ENCODE assay signal across 8 mouse cellular contexts in the genomic region with DNA sequence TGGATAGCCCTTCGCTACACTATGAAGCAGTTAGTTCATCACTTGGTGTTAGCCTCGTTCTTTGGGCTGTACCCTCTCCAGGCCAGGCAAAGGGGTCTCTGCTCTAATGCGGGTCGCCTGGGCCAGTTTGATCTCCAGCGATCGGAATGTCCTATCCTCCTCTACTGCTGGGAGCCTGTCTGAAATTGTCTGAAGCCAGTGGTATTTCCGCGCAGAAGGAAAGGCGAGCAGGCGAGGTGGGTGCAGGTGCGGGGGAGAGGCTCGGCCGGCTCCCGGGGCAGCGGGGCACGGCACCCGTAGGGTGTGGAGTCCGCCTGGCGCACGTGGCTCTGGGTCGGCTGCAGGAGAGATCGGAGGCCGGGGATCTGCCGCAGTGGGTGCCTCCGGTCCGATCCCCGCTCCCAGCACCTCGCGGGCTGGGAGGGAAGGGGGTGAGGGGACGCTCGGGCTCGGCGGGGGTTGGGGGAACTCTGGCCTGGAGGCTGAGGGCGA.
A peak's percentile ranks its signal among the peaks of the same experiment; 100 is the strongest.
DNase-seq lines count a peak whose midpoint lies in the region; ATAC-seq lines count a peak whose summit lies in the region.

No protein-coding gene starts in this region.

- H3K4me2 ChIP-seq in neural tube, embryonic 11.5 days (ENCODE audit: low read depth), result peak overlapping the region; percentile 99
- peak overlapping the region; percentile 94 for H3K4me2 ChIP-seq in embryonic facial prominence, embryonic 12.5 days (replicated peaks)
- H3K4me2 ChIP-seq in hindbrain, embryonic 14.5 days (replicated peaks), result peak overlapping the region; percentile 84

- no peaks in the 10 kb centered on the region for H3K9me3 ChIP-seq in neural tube, embryonic 11.5 days (ENCODE audit: control insufficient read depth, low read length)
- no peaks in the 10 kb centered on the region for H3K9me3 ChIP-seq in embryonic facial prominence, embryonic 12.5 days
- no peaks in the 10 kb centered on the region for H3K9me3 ChIP-seq in hindbrain, embryonic 14.5 days (ENCODE audit: control insufficient read depth, low read length)
- H3K9me3 ChIP-seq in megakaryocyte, embryonic 14.5 days, result no peaks in the 10 kb centered on the region

- DNase-seq in neural tube, embryonic 11.5 days (ENCODE audit: low spot score), result no peak
- DNase-seq in neural tube, embryonic 10.5 days (ENCODE audit: extremely low spot score, low spot score), result no peak
- DNase-seq in hindbrain, embryonic 14.5 days (ENCODE audit: low spot score), result no peak
- no peak for DNase-seq in layer of hippocampus, postnatal 25 days (ENCODE audit: extremely low spot score in 1 of 2, low spot score in 1 of 2)
- DNase-seq in right cerebral cortex, adult 2 months (ENCODE audit: low spot score in 2 of 2), result no peak
- no peak for DNase-seq in layer of hippocampus, postnatal 10 days (ENCODE audit: low spot score in 2 of 2)

- H3K4me3 ChIP-seq in neural tube, embryonic 11.5 days (ENCODE audit: low read depth, low read length), result peak overlapping the region; percentile 49
- peak overlapping the region; percentile 54 for H3K4me3 ChIP-seq in embryonic facial prominence, embryonic 12.5 days
- H3K4me3 ChIP-seq in hindbrain, embryonic 14.5 days (replicated peaks; ENCODE audit: low read length), result peak overlapping the region; percentile 36
- H3K4me3 ChIP-seq in megakaryocyte, embryonic 14.5 days (replicated peaks), result peak overlapping the region; percentile 87

- peaks cover 22% of the 10 kb centered on the region for H3K4me1 ChIP-seq in neural tube, embryonic 11.5 days (ENCODE audit: control insufficient read depth, insufficient read depth, low read length)
- peaks cover 38% of the 10 kb centered on the region for H3K4me1 ChIP-seq in embryonic facial prominence, embryonic 12.5 days
- H3K4me1 ChIP-seq in hindbrain, embryonic 14.5 days (replicated peaks; ENCODE audit: control insufficient read depth, insufficient read depth, low read length), result peaks cover 7% of the 10 kb centered on the region
- H3K4me1 ChIP-seq in megakaryocyte, embryonic 14.5 days, result peaks cover 18% of the 10 kb centered on the region

- peak; percentile 60; the same call in 1 of the 2 replicates for ATAC-seq in neural tube, embryonic 11.5 days (ENCODE audit: insufficient read depth, low FRiP score, low TSS enrichment)
- ATAC-seq in embryonic facial prominence, embryonic 12.5 days (ENCODE audit: insufficient number of reproducible peaks, insufficient read depth, low FRiP score, low TSS enrichment), result peak; percentile 37; the same call in 1 of the 2 replicates
- peak; percentile 34; the same call in 1 of the 2 replicates for ATAC-seq in hindbrain, embryonic 14.5 days (ENCODE audit: low FRiP score)

- no peak overlapping the region for H3K27ac ChIP-seq in neural tube, embryonic 11.5 days (ENCODE audit: low read depth, low read length)
- H3K27ac ChIP-seq in embryonic facial prominence, embryonic 12.5 days, result peak overlapping the region; percentile 92
- H3K27ac ChIP-seq in hindbrain, embryonic 14.5 days, result no peak overlapping the region

- WGBS in neural tube, embryonic 11.5 days, result under 1% methylated on average over 34 of the region's 34 CpGs
- WGBS in embryonic facial prominence, embryonic 12.5 days, result 0% methylated on average over 34 of the region's 34 CpGs
- WGBS in hindbrain, embryonic 14.5 days, result under 1% methylated on average over 34 of the region's 34 CpGs

- H3K27me3 ChIP-seq in neural tube, embryonic 11.5 days (ENCODE audit: control insufficient read depth, insufficient read depth, low read length), result peaks cover 36% of the 10 kb centered on the region
- H3K27me3 ChIP-seq in embryonic facial prominence, embryonic 12.5 days, result peaks cover 18% of the 10 kb centered on the region; the same call in 1 of the 2 replicates
- peaks cover 91% of the 10 kb centered on the region for H3K27me3 ChIP-seq in hindbrain, embryonic 14.5 days (ENCODE audit: control insufficient read depth, insufficient read depth, low read length)
- H3K27me3 ChIP-seq in megakaryocyte, embryonic 14.5 days (replicated peaks), result peaks cover 62% of the 10 kb centered on the region

- no peaks in the 10 kb centered on the region for H3K36me3 ChIP-seq in neural tube, embryonic 11.5 days (ENCODE audit: control insufficient read depth, insufficient read depth, low read length)
- H3K36me3 ChIP-seq in embryonic facial prominence, embryonic 12.5 days, result no peaks in the 10 kb centered on the region
- no peaks in the 10 kb centered on the region for H3K36me3 ChIP-seq in hindbrain, embryonic 14.5 days (replicated peaks; ENCODE audit: control insufficient read depth, insufficient read depth)
- H3K36me3 ChIP-seq in megakaryocyte, embryonic 14.5 days (replicated peaks; ENCODE audit: low read length), result no peaks in the 10 kb centered on the region

- peak overlapping the region; percentile 54 for H3K9ac ChIP-seq in neural tube, embryonic 11.5 days (ENCODE audit: low read length)
- H3K9ac ChIP-seq in embryonic facial prominence, embryonic 12.5 days, result peak overlapping the region; percentile 90
- peak overlapping the region; percentile 55 for H3K9ac ChIP-seq in hindbrain, embryonic 14.5 days

Comparison
In these comparisons a context has a peak if more than half of its experiments do, and no peak if none do; other contexts are left out.
1. H3K4me3 ChIP-seq: peak in every context shown above with its lines; median percentile 87 in megakaryocyte, embryonic 14.5 days; 54 in embryonic facial prominence, embryonic 12.5 days; 49 in neural tube, embryonic 11.5 days; 36 in hindbrain, embryonic 14.5 days.